Mouse (Mus musculus) heart, embryonic 15.5 days (tissue): ENCODE results near the gene Olfr548-ps1. TPM values are rescaled to one million over a fixed set of nuclear protein-coding genes. Genes with fewer than 3 reads are reported as not detected.

ENCODE experiments used
- ATAC-seq: fragments of 200-750 bp; cut with Nextera tagmentation; replicated peaks from 2 replicates; pipeline ENCODE4 v1.8.0; 2017; ENCODE audit warnings: low read depth, moderate TSS enrichment; ENCODE audit not compliant: insufficient number of reproducible peaks, insufficient read depth, low FRiP score
- H3K27ac ChIP-seq: fragments of 300-500 bp; sonication (generic); 2 replicates; pipeline ENCODE4 v1.5.1; 2015; ENCODE audit warnings: mild to moderate bottlenecking, inconsistent platforms
- H3K27me3 ChIP-seq: fragments of 300-500 bp; sonication (generic); 2 replicates; pipeline ENCODE4 v1.6.1; 2015; ENCODE audit warnings: inconsistent platforms
- H3K36me3 ChIP-seq: fragments of 300-500 bp; sonication (generic); 2 replicates; pipeline ENCODE4 v1.6.1; 2015; ENCODE audit warnings: mild to moderate bottlenecking, inconsistent platforms
- H3K4me1 ChIP-seq: fragments of 300-500 bp; sonication (generic); replicated peaks from 2 replicates; pipeline ENCODE4 v1.6.1; 2015; ENCODE audit warnings: inconsistent platforms
- H3K4me2 ChIP-seq: fragments of 300-500 bp; sonication (generic); 2 replicates; pipeline ENCODE4 v1.6.1; 2015; ENCODE audit warnings: inconsistent platforms, mild to moderate bottlenecking, moderate library complexity
- H3K4me3 ChIP-seq: fragments of 300-500 bp; sonication (generic); 2 replicates; pipeline ENCODE4 v1.5.1; 2015; ENCODE audit warnings: mild to moderate bottlenecking, inconsistent platforms
- H3K9ac ChIP-seq: fragments of 300-500 bp; sonication (generic); 2 replicates; pipeline ENCODE4 v1.6.1; 2015; ENCODE audit warnings: mild to moderate bottlenecking, inconsistent platforms
- H3K9me3 ChIP-seq: fragments of 300-500 bp; sonication (generic); replicated peaks from 2 replicates; pipeline ENCODE4 v1.6.1; 2016; ENCODE audit warnings: inconsistent platforms
- WGBS: fragments of 180-500 bp; shearing (Covaris S2); methylation state at CpG from one replicate; pipeline ENCODE4 v1.1.7; 2015; ENCODE audit warnings: mixed read lengths; 5-methylcytosine and 5-hydroxymethylcytosine counted together
- polyA plus RNA-seq: library from polyadenylated mRNA; unstranded; fragments of >200 nt; fragmentation: Nextera tagmentation; extraction: Ambion mirVana; gene quantifications from 2 replicates; pipeline ENCODE4 v1.2.1, GENCODE M21; 2015

Gene Olfr548-ps1
- polyA plus RNA-seq, 1 experiment from 2014 or later: not detected

DNA sequence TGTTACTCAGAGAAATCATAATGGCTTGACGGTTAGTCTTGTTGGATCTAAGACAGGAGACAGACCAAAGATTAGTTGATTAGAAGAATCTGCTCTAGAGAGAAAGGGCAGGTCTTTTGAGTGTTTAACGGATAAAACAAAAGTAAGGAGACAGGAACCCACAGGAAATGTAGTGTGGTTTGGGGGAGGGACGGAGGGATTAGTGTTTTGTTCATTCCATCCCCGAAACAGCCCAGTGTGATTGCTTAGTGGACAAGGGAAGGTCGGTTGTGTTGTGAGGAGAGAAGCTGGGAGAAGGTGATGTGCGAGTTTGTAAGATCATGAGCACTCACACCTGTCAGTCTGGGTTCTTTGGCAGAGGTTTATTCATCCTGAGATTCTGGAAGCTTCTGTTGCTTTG is 35.3 kb downstream of the Olfr548-ps1 start:
- H3K27me3 ChIP-seq: no peaks in the 10 kb centered on the region
- 59% methylated on average over 6 of the region's 6 CpGs for WGBS
- H3K27ac ChIP-seq: no peak overlapping the region
- H3K4me2 ChIP-seq: no peak overlapping the region
- no peaks in the 10 kb centered on the region for H3K9me3 ChIP-seq
- no peaks in the 10 kb centered on the region for H3K36me3 ChIP-seq
- no peak overlapping the region for H3K4me3 ChIP-seq
- H3K4me1 ChIP-seq: no peaks in the 10 kb centered on the region
- no peak for ATAC-seq
- no peak overlapping the region for H3K9ac ChIP-seq

DNA sequence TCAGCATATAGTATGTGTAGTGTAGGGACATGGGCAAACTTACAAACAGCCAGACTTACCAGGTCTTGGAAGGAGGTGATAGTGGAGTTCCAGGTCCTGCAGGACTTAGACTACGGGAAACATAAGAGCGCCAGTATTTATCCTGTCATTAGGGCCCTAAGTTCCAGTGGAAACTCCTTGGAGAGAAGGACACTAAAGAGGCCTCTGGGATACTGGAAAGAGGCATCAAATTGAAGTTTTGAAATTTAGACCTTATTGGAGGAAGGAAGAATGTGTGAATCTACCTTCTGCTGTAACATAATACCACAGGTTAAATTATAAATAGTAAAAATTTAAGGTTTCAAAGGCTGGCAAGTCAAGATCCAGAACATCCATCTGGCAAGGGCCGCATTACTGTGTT is 51.1 kb downstream of the Olfr548-ps1 start, which contains the start of gene Olfr551:
TSS of gene Olfr551 (minus strand) at position 101 of the 400 bp plus-strand sequence.
- no peak within 1 kb of the TSS for H3K4me3 ChIP-seq

More for the DNA sequence above, 51.1 kb downstream of the Olfr548-ps1 start, which contains the start of gene Olfr551:
- Histone ChIP-seq H3K9me3 (no peaks in the 10 kb centered on the region), H3K27ac (no peak within 1 kb of the TSS), H3K4me2 (no peak within 1 kb of the TSS), H3K36me3 (no peaks in the 10 kb centered on the region), H3K4me1 (no peaks in the 10 kb centered on the region), H3K9ac (no peak within 1 kb of the TSS), H3K27me3 (no peaks in the 10 kb centered on the region)
- WGBS: 84% methylated on average over 3 of the region's 3 CpGs
- no peak for ATAC-seq

Other genes starting within 250 kb of the Olfr548-ps1 start
- gene Rrm1, start 99.2 kb upstream of the Olfr548-ps1 start, polyA plus RNA-seq: 99.0 and 126 TPM in 2 replicates
- gene Olfr543, start 59.2 kb upstream of the Olfr548-ps1 start, polyA plus RNA-seq: 0.29 and 0.30 TPM in 2 replicates
- 0.05 TPM in 2 replicates for gene Olfr544, start 52.6 kb upstream of the Olfr548-ps1 start, polyA plus RNA-seq
- 0.04 TPM in 1 of 2 replicates, not detected in the other for gene Olfr545, start 41.3 kb upstream of the Olfr548-ps1 start, polyA plus RNA-seq
- not detected in 2 replicates for gene Olfr547, start 6.1 kb upstream of the Olfr548-ps1 start, polyA plus RNA-seq
- not detected in 2 replicates for gene Olfr549, start 9.0 kb downstream of the Olfr548-ps1 start, polyA plus RNA-seq
- gene Trim21, start 24.6 kb downstream of the Olfr548-ps1 start, polyA plus RNA-seq: 0.68 and 0.84 TPM in 2 replicates
- not detected in 2 replicates for gene Olfr550, start 30.5 kb downstream of the Olfr548-ps1 start, polyA plus RNA-seq
- not detected in 2 replicates for gene Olfr551, start 51.0 kb downstream of the Olfr548-ps1 start, polyA plus RNA-seq
- gene Olfr552, start 56.9 kb downstream of the Olfr548-ps1 start, polyA plus RNA-seq: not detected in 2 replicates
- gene Olfr553, start 77.3 kb downstream of the Olfr548-ps1 start, polyA plus RNA-seq: not detected in 2 replicates
- not detected in 2 replicates for gene Olfr554, start 97.5 kb downstream of the Olfr548-ps1 start, polyA plus RNA-seq
- gene Olfr555, start 117.9 kb downstream of the Olfr548-ps1 start, polyA plus RNA-seq: not detected in 2 replicates
- gene Olfr556, start 124.0 kb downstream of the Olfr548-ps1 start, polyA plus RNA-seq: not detected in 2 replicates
- 11.3 and 13.6 TPM in 2 replicates for gene Trim68, start 146.4 kb downstream of the Olfr548-ps1 start, polyA plus RNA-seq
- not detected in 2 replicates for gene Olfr557, start 155.0 kb downstream of the Olfr548-ps1 start, polyA plus RNA-seq
- gene Olfr558, start 161.3 kb downstream of the Olfr548-ps1 start, polyA plus RNA-seq: 0.51 and 0.74 TPM in 2 replicates
- not detected in 2 replicates for gene Olfr33, start 178.2 kb downstream of the Olfr548-ps1 start, polyA plus RNA-seq
- gene Olfr559, start 186.6 kb downstream of the Olfr548-ps1 start, polyA plus RNA-seq: not detected in 2 replicates
- not detected in 2 replicates for gene Olfr560, start 218.5 kb downstream of the Olfr548-ps1 start, polyA plus RNA-seq
- gene Olfr78, start 218.6 kb downstream of the Olfr548-ps1 start, polyA plus RNA-seq: 0.15 and 0.33 TPM in 2 replicates
- not detected in 2 replicates for gene Olfr561, start 230.3 kb downstream of the Olfr548-ps1 start, polyA plus RNA-seq